14 mouse cellular contexts compared by ENCODE assay signal in genomic region chr1:131967336-131967735, GRCm38 (mm10). TPM values are rescaled to one million over a fixed set of nuclear protein-coding genes. Genes with fewer than 3 reads are reported as not detected.
A peak's percentile ranks its signal among the peaks of the same experiment; 100 is the strongest.
DNase-seq lines count a peak whose midpoint lies in the region; ATAC-seq and TF ChIP-seq lines count a peak whose summit lies in the region.
"Had no signal": no experiment of that assay in that cellular context is flagged by ENCODE, and none has a peak within 500 bp of the region (broad histone marks: within the 10 kb centered on the region; RNA-seq: fewer than 3 reads in every experiment).

No protein-coding gene starts in this region.

- no peaks in the 10 kb centered on the region for H3K36me3 ChIP-seq in embryonic facial prominence, embryonic 14.5 days (ENCODE audit: control insufficient read depth, insufficient read depth, low read length)
- no peaks in the 10 kb centered on the region for H3K36me3 ChIP-seq in embryonic facial prominence, embryonic 10.5 days (replicated peaks)
- H3K36me3 ChIP-seq in midbrain, embryonic 12.5 days = no peaks in the 10 kb centered on the region
- H3K36me3 ChIP-seq in midbrain, postnatal 0 days (ENCODE audit: insufficient read depth, low read length) = no peaks in the 10 kb centered on the region
- H3K36me3 ChIP-seq in kidney, embryonic 15.5 days = no peaks in the 10 kb centered on the region
- H3K36me3 ChIP-seq in midbrain, embryonic 13.5 days = no peaks in the 10 kb centered on the region
- no peaks in the 10 kb centered on the region for H3K36me3 ChIP-seq in liver, postnatal 0 days (replicated peaks; ENCODE audit: insufficient read depth, low read length)
- H3K36me3 ChIP-seq: hindbrain, embryonic 15.5 days; limb, embryonic 10.5 days; liver, embryonic 15.5 days; neural tube, embryonic 12.5 days had no signal

- DNase-seq in embryonic facial prominence, embryonic 14.5 days (ENCODE audit: low spot score) = peak; percentile 23
- no peak for DNase-seq in embryonic facial prominence, embryonic 10.5 days (ENCODE audit: low spot score)
- DNase-seq in midbrain, postnatal 0 days (ENCODE audit: low spot score) = no peak
- DNase-seq in liver, postnatal 0 days = no peak
- no peak for DNase-seq in gastrocnemius, postnatal 36 days
- DNase-seq: cerebellum, postnatal 25 days had no signal

- H3K9me3 ChIP-seq in embryonic facial prominence, embryonic 14.5 days (ENCODE audit: control insufficient read depth, low read length) = no peaks in the 10 kb centered on the region
- no peaks in the 10 kb centered on the region for H3K9me3 ChIP-seq in embryonic facial prominence, embryonic 10.5 days
- no peaks in the 10 kb centered on the region for H3K9me3 ChIP-seq in midbrain, embryonic 12.5 days
- no peaks in the 10 kb centered on the region for H3K9me3 ChIP-seq in midbrain, postnatal 0 days (ENCODE audit: low read length)
- no peaks in the 10 kb centered on the region for H3K9me3 ChIP-seq in kidney, embryonic 15.5 days (replicated peaks)
- H3K9me3 ChIP-seq in midbrain, embryonic 13.5 days = no peaks in the 10 kb centered on the region
- H3K9me3 ChIP-seq in liver, postnatal 0 days (ENCODE audit: low read length) = no peaks in the 10 kb centered on the region
- H3K9me3 ChIP-seq: forebrain, embryonic 13.5 days; hindbrain, embryonic 15.5 days; limb, embryonic 10.5 days; liver, embryonic 15.5 days; neural tube, embryonic 12.5 days had no signal

- H3K27me3 ChIP-seq in embryonic facial prominence, embryonic 14.5 days (replicated peaks; ENCODE audit: control insufficient read depth, insufficient read depth, low read length) = peaks cover 34% of the 10 kb centered on the region
- peaks cover 83% of the 10 kb centered on the region for H3K27me3 ChIP-seq in embryonic facial prominence, embryonic 10.5 days (replicated peaks; ENCODE audit: low read depth, poor library complexity, severe bottlenecking)
- H3K27me3 ChIP-seq in midbrain, embryonic 12.5 days = peaks cover 17% of the 10 kb centered on the region
- H3K27me3 ChIP-seq in midbrain, postnatal 0 days (ENCODE audit: insufficient read depth, low read length) = peaks cover 8% of the 10 kb centered on the region
- peaks cover 27% of the 10 kb centered on the region for H3K27me3 ChIP-seq in kidney, embryonic 15.5 days
- peaks cover 17% of the 10 kb centered on the region for H3K27me3 ChIP-seq in midbrain, embryonic 13.5 days
- H3K27me3 ChIP-seq in liver, postnatal 0 days (ENCODE audit: insufficient read depth, low read length) = peaks cover 14% of the 10 kb centered on the region

- intact Hi-C loops in gastrocnemius, postnatal 36 days (cut with DNase I) = no loop called here

- TF ChIP-seq EP300 in liver, postnatal 0 days (IDR thresholded peaks at IDR 0.05; ENCODE audit: low read depth) = no peak

- no peak overlapping the region for H3K9ac ChIP-seq in embryonic facial prominence, embryonic 14.5 days (ENCODE audit: low read depth, low read length)
- H3K9ac ChIP-seq in midbrain, embryonic 12.5 days (replicated peaks) = no peak overlapping the region
- no peak overlapping the region for H3K9ac ChIP-seq in midbrain, postnatal 0 days (replicated peaks; ENCODE audit: low read length, poor library complexity, severe bottlenecking)
- no peak overlapping the region for H3K9ac ChIP-seq in kidney, embryonic 15.5 days
- H3K9ac ChIP-seq in midbrain, embryonic 13.5 days (replicated peaks) = no peak overlapping the region
- no peak overlapping the region for H3K9ac ChIP-seq in liver, postnatal 0 days (replicated peaks)
- H3K9ac ChIP-seq: forebrain, embryonic 13.5 days; hindbrain, embryonic 15.5 days; liver, embryonic 15.5 days; neural tube, embryonic 12.5 days had no signal

- H3K27ac ChIP-seq in embryonic facial prominence, embryonic 14.5 days (replicated peaks; ENCODE audit: low read depth, low read length) = no peak overlapping the region
- H3K27ac ChIP-seq in embryonic facial prominence, embryonic 10.5 days (replicated peaks) = no peak overlapping the region
- peak overlapping the region; percentile 27; the same call in 1 of the 2 replicates for H3K27ac ChIP-seq in midbrain, embryonic 12.5 days (replicated peaks)
- H3K27ac ChIP-seq in midbrain, postnatal 0 days (ENCODE audit: low read depth, low read length) = no peak overlapping the region
- peak overlapping the region; percentile 45 for H3K27ac ChIP-seq in kidney, embryonic 15.5 days
- no peak overlapping the region for H3K27ac ChIP-seq in midbrain, embryonic 13.5 days
- H3K27ac ChIP-seq in liver, postnatal 0 days (ENCODE audit: low read depth) = no peak overlapping the region
- H3K27ac ChIP-seq: forebrain, embryonic 13.5 days; hindbrain, embryonic 15.5 days; limb, embryonic 10.5 days; liver, embryonic 15.5 days; neural tube, embryonic 12.5 days had no signal

- WGBS in embryonic facial prominence, embryonic 14.5 days = 71% methylated on average over 7 of the region's 7 CpGs
- 82% methylated on average over 7 of the region's 7 CpGs for WGBS in embryonic facial prominence, embryonic 10.5 days
- WGBS in midbrain, embryonic 12.5 days = 77% methylated on average over 7 of the region's 7 CpGs
- WGBS in midbrain, postnatal 0 days = 75% methylated on average over 7 of the region's 7 CpGs
- 41% methylated on average over 7 of the region's 7 CpGs for WGBS in kidney, embryonic 15.5 days
- WGBS in midbrain, embryonic 13.5 days = 75% methylated on average over 7 of the region's 7 CpGs
- WGBS in liver, postnatal 0 days (ENCODE audit: insufficient replicate concordance) = 43% methylated on average over 7 of the region's 7 CpGs

- peaks cover 26% of the 10 kb centered on the region for H3K4me1 ChIP-seq in embryonic facial prominence, embryonic 14.5 days (ENCODE audit: control insufficient read depth, insufficient read depth, low read length)
- H3K4me1 ChIP-seq in embryonic facial prominence, embryonic 10.5 days = peaks cover 92% of the 10 kb centered on the region
- peaks cover 83% of the 10 kb centered on the region for H3K4me1 ChIP-seq in midbrain, embryonic 12.5 days
- H3K4me1 ChIP-seq in midbrain, postnatal 0 days (ENCODE audit: insufficient read depth, low read length) = peaks cover 2% of the 10 kb centered on the region; the same call in 1 of the 2 replicates
- H3K4me1 ChIP-seq in kidney, embryonic 15.5 days = peaks cover 73% of the 10 kb centered on the region
- peaks cover 82% of the 10 kb centered on the region for H3K4me1 ChIP-seq in midbrain, embryonic 13.5 days (replicated peaks)
- peaks cover 41% of the 10 kb centered on the region for H3K4me1 ChIP-seq in liver, postnatal 0 days (ENCODE audit: insufficient read depth)

- no peak overlapping the region for H3K4me2 ChIP-seq in embryonic facial prominence, embryonic 14.5 days (ENCODE audit: low read depth, low read length)
- H3K4me2 ChIP-seq in midbrain, embryonic 12.5 days (replicated peaks) = peak overlapping the region; percentile 95
- H3K4me2 ChIP-seq in midbrain, postnatal 0 days (ENCODE audit: low read depth, low read length, poor library complexity, severe bottlenecking) = no peak overlapping the region
- H3K4me2 ChIP-seq in kidney, embryonic 15.5 days = no peak overlapping the region
- H3K4me2 ChIP-seq in midbrain, embryonic 13.5 days (replicated peaks) = peak overlapping the region; percentile 45
- H3K4me2 ChIP-seq in liver, postnatal 0 days (ENCODE audit: low read depth, low read length) = no peak overlapping the region
- H3K4me2 ChIP-seq: forebrain, embryonic 13.5 days; hindbrain, embryonic 15.5 days; liver, embryonic 15.5 days; neural tube, embryonic 12.5 days had no signal

- TF ChIP-seq CTCF in midbrain, postnatal 0 days (IDR thresholded peaks at IDR 0.05) = no peak
- no peak for TF ChIP-seq CTCF in liver, postnatal 0 days (IDR thresholded peaks at IDR 0.05; ENCODE audit: low read depth)

- no peak overlapping the region for H3K4me3 ChIP-seq in embryonic facial prominence, embryonic 14.5 days (ENCODE audit: low read depth, low read length)
- no peak overlapping the region for H3K4me3 ChIP-seq in embryonic facial prominence, embryonic 10.5 days
- 0 out of 2 replicates have a peak overlapping the region, but pooled peaks have one; percentile 0 for H3K4me3 ChIP-seq in midbrain, embryonic 12.5 days
- no peak overlapping the region for H3K4me3 ChIP-seq in midbrain, postnatal 0 days (ENCODE audit: low read depth, low read length)
- H3K4me3 ChIP-seq in kidney, embryonic 15.5 days (replicated peaks) = no peak overlapping the region
- H3K4me3 ChIP-seq in midbrain, embryonic 13.5 days (replicated peaks) = no peak overlapping the region
- no peak overlapping the region for H3K4me3 ChIP-seq in liver, postnatal 0 days (ENCODE audit: low read depth, low read length)
- H3K4me3 ChIP-seq: forebrain, embryonic 13.5 days; hindbrain, embryonic 15.5 days; limb, embryonic 10.5 days; liver, embryonic 15.5 days; neural tube, embryonic 12.5 days had no signal

- ATAC-seq in embryonic facial prominence, embryonic 14.5 days (ENCODE audit: low read depth) = no peak
- no peak for ATAC-seq in midbrain, embryonic 12.5 days (ENCODE audit: low FRiP score, low read depth)
- ATAC-seq in midbrain, postnatal 0 days (ENCODE audit: low FRiP score) = no peak
- ATAC-seq in kidney, embryonic 15.5 days (replicated peaks; ENCODE audit: low FRiP score) = no peak
- ATAC-seq in midbrain, embryonic 13.5 days = no peak
- no peak for ATAC-seq in liver, postnatal 0 days
- ATAC-seq: forebrain, embryonic 13.5 days had no signal

RNA-seq across cellular contexts. Expression of gene Slc45a3, which starts 4.6 kb away (rescaled TPM):
- 8.5 and 11.0 TPM in 2 replicates for polyA plus RNA-seq in embryonic facial prominence, embryonic 14.5 days (2014; fragmentation: Nextera tagmentation; extraction: Ambion mirVana)
- 5.4 and 8.4 TPM in 2 replicates for polyA plus RNA-seq in embryonic facial prominence, embryonic 10.5 days (2016; fragmentation: Nextera tagmentation; extraction: Ambion mirVana)
- 27.4 and 30.2 TPM in 2 replicates for polyA plus RNA-seq in midbrain, embryonic 12.5 days (2016; fragmentation: Nextera tagmentation; extraction: Ambion mirVana)
- total RNA-seq in midbrain, postnatal 0 days (2014; rRNA removed) = 0.80 and 1.3 TPM in 2 replicates
- 0.38 and 0.63 TPM in 2 replicates for polyA plus RNA-seq in midbrain, postnatal 0 days (2015; fragmentation: Nextera tagmentation; extraction: Ambion mirVana)
- polyA plus RNA-seq in kidney, embryonic 15.5 days (2015; fragmentation: Nextera tagmentation; extraction: Ambion mirVana) = 7.9 and 9.1 TPM in 2 replicates
- polyA plus RNA-seq in midbrain, embryonic 13.5 days (2015; fragmentation: Nextera tagmentation; extraction: Ambion mirVana) = 9.5 and 12.9 TPM in 2 replicates
- polyA plus RNA-seq in liver, postnatal 0 days (2015; fragmentation: Nextera tagmentation; extraction: Ambion mirVana) = 4.3 and 6.0 TPM in 2 replicates
- 1 to 10 TPM; 1.9 to 2.1 TPM for total RNA-seq in gastrocnemius, postnatal 36 days (2021)

RNA-seq across cellular contexts. Expression of gene Elk4, which starts 40.1 kb away (rescaled TPM):
- 27.6 and 39.0 TPM in 2 replicates for polyA plus RNA-seq in embryonic facial prominence, embryonic 14.5 days (2014; fragmentation: Nextera tagmentation; extraction: Ambion mirVana)
- polyA plus RNA-seq in embryonic facial prominence, embryonic 10.5 days (2016; fragmentation: Nextera tagmentation; extraction: Ambion mirVana) = 12.0 and 13.3 TPM in 2 replicates
- polyA plus RNA-seq in midbrain, embryonic 12.5 days (2016; fragmentation: Nextera tagmentation; extraction: Ambion mirVana) = 18.9 and 19.9 TPM in 2 replicates
- 17.6 and 23.4 TPM in 2 replicates for total RNA-seq in midbrain, postnatal 0 days (2014; rRNA removed)
- 6.0 and 8.1 TPM in 2 replicates for polyA plus RNA-seq in midbrain, postnatal 0 days (2015; fragmentation: Nextera tagmentation; extraction: Ambion mirVana)
- 24.1 and 25.8 TPM in 2 replicates for polyA plus RNA-seq in kidney, embryonic 15.5 days (2015; fragmentation: Nextera tagmentation; extraction: Ambion mirVana)
- polyA plus RNA-seq in midbrain, embryonic 13.5 days (2015; fragmentation: Nextera tagmentation; extraction: Ambion mirVana) = 10.9 and 12.6 TPM in 2 replicates
- polyA plus RNA-seq in liver, postnatal 0 days (2015; fragmentation: Nextera tagmentation; extraction: Ambion mirVana) = 10.7 and 14.6 TPM in 2 replicates
- 10 to 100 TPM; 60.7 to 64.9 TPM for total RNA-seq in gastrocnemius, postnatal 36 days (2021)

RNA-seq across cellular contexts. Expression of gene Nucks1, which starts 57.0 kb away (rescaled TPM):
- polyA plus RNA-seq in embryonic facial prominence, embryonic 14.5 days (2014; fragmentation: Nextera tagmentation; extraction: Ambion mirVana) = 45.1 and 48.9 TPM in 2 replicates
- 104 and 105 TPM in 2 replicates for polyA plus RNA-seq in embryonic facial prominence, embryonic 10.5 days (2016; fragmentation: Nextera tagmentation; extraction: Ambion mirVana)
- polyA plus RNA-seq in midbrain, embryonic 12.5 days (2016; fragmentation: Nextera tagmentation; extraction: Ambion mirVana) = 102 and 118 TPM in 2 replicates
- 121 and 140 TPM in 2 replicates for total RNA-seq in midbrain, postnatal 0 days (2014; rRNA removed)
- polyA plus RNA-seq in midbrain, postnatal 0 days (2015; fragmentation: Nextera tagmentation; extraction: Ambion mirVana) = 41.3 and 51.7 TPM in 2 replicates
- 85.7 and 93.2 TPM in 2 replicates for polyA plus RNA-seq in kidney, embryonic 15.5 days (2015; fragmentation: Nextera tagmentation; extraction: Ambion mirVana)
- polyA plus RNA-seq in midbrain, embryonic 13.5 days (2015; fragmentation: Nextera tagmentation; extraction: Ambion mirVana) = 60.4 and 69.2 TPM in 2 replicates
- polyA plus RNA-seq in liver, postnatal 0 days (2015; fragmentation: Nextera tagmentation; extraction: Ambion mirVana) = 24.2 and 26.9 TPM in 2 replicates
- total RNA-seq in gastrocnemius, postnatal 36 days (2021) = 10 to 100 TPM; 55.6 to 61.1 TPM

Comparison
In these comparisons a context has a peak if more than half of its experiments do, and no peak if none do; other contexts are left out.
1. H3K27ac ChIP-seq: peak in midbrain, embryonic 12.5 days (single experiment) and kidney, embryonic 15.5 days (single experiment); none in embryonic facial prominence, embryonic 14.5 days (single experiment), embryonic facial prominence, embryonic 10.5 days (single experiment), midbrain, postnatal 0 days (single experiment), midbrain, embryonic 13.5 days (single experiment) and liver, postnatal 0 days (single experiment).
2. H3K4me2 ChIP-seq: peak in midbrain, embryonic 12.5 days (single experiment) and midbrain, embryonic 13.5 days (single experiment); none in embryonic facial prominence, embryonic 14.5 days (single experiment), midbrain, postnatal 0 days (single experiment), kidney, embryonic 15.5 days (single experiment) and liver, postnatal 0 days (single experiment).